Mouse (Mus musculus): ENCODE data around the gene Tmem182.

Tmem182 gene

DNA sequence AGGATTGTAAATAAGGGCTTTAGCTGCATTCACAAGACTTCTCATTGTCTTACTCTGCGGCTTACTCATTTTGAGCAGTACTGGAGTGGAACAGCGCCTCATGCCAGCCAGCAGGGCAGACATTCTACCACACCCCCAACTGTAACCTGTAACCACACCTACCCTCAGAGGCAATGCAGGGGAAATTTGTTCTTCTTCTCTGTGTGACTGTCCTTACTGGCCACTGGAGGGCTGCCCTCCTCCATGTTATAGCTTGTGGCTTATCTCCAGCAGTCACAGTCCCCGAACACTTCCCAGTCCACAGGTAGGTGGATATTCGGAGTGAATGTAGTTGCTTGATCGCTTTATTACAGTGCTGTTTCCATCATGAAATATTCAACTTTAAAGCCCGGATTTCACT is 59.6 kb downstream of the Tmem182 start:
- no peak for DNase-seq (ENCODE audit: extremely low spot score, low spot score)

DNA sequence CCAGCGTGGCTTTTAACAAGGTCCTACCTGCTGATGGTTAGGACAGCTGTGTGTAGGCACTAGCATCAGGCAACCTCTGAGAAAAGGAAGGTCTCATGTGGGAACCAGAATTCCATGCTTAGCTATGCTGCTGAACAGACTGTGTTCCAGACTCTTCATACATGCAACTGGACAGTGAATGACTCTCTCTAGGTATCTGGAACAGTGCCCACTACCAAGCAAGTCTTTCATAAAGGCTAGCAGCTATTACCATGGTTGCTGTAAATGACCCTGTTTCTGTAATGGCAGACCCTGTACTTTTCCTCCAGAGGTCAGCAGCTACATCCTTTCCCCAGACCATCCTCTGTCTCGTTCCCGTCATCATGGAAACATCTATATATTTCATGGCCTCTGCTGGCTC is 61.7 kb downstream of the Tmem182 start:
- no peak for DNase-seq (ENCODE audit: extremely low spot score, low spot score)

DNA sequence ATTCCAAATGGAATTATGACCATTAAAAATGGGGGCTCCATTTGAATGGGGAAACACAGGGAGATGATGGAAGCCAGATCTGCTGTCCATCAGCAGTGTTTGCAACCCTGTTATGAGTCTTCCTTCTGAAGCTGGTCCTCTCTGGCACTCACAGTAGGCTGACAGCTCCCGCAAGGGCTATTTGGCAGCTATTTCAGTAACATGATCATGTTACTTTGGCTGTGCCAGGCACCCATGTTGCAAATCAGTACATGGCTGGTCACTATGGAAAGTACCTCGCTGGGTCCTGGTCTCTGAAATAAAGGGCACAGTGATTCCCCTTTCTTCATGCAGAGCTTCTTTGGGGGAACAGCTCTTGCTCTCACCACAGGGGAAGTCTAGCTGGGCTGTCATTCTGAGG is 62.2 kb downstream of the Tmem182 start:
- DNase-seq (ENCODE audit: extremely low spot score, low spot score), result no peak

DNA sequence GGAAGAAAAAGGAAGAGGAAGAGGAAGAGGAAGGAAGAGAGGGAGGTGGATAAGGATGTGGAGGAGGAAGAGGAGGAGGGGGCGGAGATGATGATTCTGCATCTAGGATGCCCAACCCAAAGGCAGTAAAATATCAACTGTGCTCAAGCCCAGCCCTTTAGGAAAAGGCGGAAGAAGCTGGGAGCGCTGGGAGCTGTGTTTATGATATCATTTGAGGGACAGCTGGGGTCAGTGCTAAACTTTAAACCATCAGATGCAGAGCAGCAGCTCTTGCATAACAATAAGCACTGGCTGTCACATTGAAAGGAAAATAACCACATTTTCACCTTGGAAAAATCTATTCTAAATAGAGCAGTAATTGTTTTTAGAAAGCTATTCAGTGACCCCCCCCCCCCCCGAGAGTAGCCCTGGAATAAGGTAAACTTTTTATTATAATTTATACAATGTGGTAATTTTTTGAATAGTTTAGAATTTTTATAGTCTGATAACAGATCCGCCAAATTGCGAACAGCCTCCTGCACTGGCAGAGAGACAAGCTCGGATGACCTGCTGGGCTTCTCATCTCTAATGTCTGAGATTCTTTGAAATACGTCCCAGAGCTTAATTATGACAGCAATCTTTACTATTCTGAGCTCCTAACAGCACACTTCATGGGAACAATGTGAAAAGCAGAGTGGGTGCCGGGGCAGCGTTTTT is 68.5 kb downstream of the Tmem182 start:
- DNase-seq (ENCODE audit: extremely low spot score, low spot score), result no peak

DNA sequence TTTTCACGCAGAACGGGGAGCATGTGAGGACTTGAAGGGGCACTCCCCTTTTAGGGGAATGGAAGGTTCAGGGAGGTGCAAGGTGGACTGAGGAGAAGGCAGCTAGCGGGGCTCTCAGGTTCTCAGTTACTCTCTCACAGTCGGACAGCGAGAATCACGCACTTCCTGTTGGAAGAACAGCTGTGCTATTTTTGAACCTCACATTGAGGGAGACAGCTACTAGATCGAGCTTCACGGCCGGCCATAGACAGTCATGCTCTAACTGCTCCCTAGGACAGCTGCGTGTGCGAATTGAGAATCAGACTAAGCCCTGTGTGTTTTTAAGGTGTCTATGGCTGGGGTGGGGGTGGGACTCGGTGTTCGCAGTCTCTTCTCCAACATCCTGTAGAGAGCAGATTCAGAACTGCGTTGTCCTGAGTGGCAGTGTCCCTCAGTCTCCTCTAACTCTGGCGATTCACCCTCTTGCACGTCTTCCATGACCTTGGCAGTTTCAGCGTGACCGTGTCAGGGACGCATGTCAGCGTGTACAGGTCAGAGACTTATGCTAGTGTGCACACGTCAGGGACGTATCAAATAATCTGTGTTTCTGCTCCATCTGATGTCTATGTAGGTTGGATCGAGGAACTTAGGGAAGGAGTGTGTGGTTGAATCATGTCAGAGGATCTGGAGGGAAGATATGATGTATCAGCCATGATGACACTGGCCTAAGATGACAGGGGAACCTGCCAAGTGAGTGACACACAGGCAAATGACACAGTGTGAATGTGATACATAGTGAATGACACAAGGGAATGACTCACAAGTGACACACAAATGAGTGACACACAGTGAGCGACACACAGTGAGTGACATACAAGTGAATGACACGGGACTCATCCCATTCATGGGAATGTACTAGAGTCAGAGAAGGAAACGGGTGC is 69.3 kb downstream of the Tmem182 start:
- DNase-seq (ENCODE audit: extremely low spot score, low spot score), result no peak

DNA sequence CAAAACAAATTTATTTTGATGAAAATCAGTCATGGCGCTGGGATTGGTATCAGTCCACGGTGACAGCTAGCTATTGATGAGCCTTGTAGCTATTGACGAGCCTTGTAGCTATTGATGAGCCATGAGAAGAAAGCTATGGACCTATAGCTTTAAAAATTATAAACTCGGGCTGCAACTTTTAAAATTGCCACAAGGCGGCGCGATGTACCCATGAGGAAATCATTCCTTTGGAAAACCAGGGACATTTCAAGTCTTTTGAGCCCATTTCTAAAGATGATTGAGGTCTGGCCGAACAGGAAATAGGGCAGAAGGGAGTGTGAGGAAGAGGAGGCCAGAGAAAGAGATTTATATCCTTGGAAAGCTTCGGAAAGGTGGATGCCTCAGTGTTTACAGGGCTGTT is 73.7 kb downstream of the Tmem182 start:
- DNase-seq (ENCODE audit: extremely low spot score, low spot score), result peak; percentile 68

DNA sequence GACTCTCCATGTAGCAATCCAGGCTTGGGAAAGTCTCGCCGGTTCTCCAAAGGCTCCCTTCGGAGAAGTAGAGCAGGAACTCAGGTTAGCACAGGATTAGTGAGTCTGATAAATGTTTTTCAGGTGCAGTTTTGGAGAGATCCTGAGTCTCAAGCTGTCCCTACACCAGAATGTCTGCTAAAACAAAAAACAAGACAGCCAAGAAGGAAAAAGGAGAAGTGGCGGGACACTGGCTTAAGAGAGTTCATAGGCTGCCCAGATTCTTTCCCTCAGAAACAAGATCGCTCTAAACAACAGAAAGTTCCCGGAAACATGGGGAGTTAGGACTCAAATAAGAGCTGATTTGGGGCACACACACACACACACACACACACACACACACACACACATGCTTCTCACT is 74.1 kb downstream of the Tmem182 start:
- DNase-seq (ENCODE audit: extremely low spot score, low spot score), result no peak

DNA sequence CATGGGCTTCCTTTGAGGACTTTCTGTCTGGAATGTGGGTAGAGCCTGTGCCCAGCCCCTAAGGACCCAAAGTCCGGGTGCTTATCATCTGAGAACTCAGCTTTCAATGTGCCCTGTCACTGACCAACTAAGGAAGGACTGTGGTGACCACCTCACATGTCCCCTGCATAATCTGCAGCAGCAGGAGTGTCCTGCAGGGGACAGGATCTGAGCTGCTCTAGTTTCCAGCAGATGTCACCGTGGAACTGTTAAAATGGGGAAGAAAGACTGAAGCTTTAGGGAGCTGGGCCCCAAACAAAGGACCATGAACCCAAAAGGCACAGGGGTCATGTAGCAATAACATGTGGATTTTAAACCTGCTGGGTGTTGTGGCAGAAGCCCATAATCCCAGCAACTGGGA is 75.1 kb downstream of the Tmem182 start:
- DNase-seq (ENCODE audit: extremely low spot score, low spot score), result no peak

DNA sequence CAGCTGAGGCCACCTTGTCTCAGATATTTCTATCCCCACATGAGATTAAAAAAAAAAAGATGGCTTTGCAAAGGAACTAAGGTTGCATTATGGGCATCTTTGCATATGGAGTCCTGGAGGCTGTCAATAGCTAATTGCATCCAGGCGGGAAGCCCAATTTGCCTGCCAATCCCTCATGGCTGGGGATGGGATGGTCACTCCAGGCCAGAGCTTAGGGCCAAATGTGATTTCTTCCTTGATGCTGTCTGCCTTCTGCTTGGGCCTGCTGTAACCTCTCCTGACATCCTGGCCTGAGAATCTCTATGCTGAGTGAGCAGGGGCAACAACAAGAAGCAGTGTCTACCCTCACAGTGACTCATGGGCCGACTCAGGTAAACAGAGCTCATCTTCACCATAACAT is 78.5 kb downstream of the Tmem182 start:
- DNase-seq (ENCODE audit: extremely low spot score, low spot score), result no peak

DNA sequence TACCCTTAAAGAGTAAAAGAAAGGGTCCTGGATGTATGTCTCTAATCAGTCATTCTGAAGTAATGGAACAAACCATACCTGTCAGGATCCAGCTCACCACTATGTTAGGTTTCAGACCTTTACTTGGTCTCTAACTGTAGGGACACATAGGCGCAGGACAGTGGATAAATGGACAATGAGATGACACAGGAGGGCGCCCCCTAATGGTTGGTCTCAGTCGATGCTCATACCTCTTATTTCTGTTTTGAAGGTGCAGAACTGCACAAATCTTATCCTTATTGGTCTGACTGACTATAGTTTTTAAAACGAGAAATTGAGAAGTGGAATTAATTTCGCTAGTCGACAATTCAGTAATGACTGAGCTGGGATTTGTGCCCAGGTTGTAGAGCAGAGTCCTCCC is 79.5 kb downstream of the Tmem182 start:
- no peak for DNase-seq (ENCODE audit: extremely low spot score, low spot score)

DNA sequence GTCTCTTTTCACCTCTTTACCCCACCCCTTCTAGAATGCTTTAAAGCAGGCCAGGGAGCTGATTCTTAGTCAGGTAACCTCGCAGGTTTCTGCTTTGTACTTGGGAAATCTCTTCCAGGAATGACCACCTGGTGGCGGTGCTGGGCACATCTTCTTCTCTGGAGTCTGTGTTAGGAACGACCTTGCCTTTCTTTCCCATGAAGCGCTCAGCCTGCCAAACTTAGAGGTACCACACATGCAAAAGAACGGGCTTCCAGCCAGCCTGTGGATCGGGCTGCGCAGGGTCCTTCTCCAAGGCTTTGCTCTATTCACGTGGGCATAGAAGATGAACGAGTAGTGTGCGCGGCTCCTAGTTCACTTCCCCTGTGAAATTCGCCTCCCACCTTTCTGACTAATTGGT is 82.3 kb downstream of the Tmem182 start:
- peak; percentile 54 for DNase-seq (ENCODE audit: extremely low spot score, low spot score)

DNA sequence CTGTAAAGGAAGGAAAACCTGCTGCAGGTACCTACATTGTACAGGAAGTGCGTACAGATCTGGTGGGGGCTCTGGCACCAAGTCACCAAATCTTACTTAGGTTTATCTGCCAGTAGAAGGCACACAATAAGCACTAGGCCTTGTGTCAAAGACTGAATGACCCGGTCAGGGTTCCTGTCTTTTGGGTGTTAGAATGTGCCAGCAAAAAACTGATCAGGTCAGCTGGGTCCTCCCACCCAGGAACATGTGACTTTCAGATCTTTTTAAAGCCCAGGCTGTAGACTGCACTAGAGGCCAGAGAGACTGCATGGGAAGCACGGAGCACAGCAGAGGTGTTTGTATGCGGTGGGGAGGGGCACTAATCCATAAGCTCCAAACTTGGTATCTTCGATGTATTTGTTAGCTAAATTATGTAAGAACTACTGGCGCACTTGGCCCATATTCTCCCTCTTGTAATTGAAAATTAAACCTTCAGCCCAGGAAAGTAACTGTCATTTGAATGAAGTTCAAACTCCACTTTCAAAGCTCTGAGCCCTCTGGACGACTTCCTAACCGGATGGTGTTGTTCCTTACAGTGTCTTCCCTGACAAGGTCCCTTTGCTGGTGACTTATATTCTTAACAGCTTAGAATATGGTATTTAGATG is 83.1 kb downstream of the Tmem182 start:
- DNase-seq (ENCODE audit: extremely low spot score, low spot score), result no peak

DNA sequence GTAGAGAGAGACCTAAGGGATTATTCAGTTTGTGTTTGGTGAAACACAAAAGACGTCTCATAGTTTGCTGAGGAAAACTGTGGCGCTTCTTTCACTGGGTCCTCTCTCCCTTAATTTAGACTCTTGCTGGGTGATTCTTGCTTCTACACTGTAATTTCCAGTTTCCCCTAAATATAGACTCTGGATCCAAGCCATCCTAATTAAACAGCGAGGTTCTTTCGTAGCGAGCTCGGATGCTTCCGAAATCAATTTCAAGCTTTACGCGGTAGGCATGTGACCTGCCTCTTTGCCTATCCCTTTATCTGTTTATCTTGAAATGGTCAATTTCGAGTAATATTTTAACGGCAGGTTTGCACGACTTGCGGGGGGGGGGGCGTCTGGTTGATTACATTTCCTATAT is 84.2 kb downstream of the Tmem182 start:
- no peak for DNase-seq (ENCODE audit: extremely low spot score, low spot score)

DNA sequence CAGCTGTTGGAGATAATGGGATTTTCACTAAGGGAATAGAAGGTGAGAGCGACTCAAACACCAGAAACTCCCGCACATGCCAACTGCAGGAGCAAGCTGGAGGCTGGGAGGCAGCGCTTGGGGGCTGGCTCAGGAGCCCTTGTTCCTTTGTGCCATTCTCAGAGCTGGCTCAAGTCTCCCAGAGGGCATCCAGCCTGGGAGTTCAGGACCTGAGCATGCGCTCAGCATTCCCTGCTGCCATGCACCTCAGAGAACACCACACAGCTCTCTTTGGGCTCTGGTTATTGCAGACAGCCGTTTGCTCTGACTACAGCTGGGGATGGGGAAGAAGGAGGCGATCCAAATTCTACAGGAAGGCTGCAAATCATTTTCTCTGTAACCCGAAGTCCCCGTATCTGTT is 84.8 kb downstream of the Tmem182 start:
- no peak for DNase-seq (ENCODE audit: extremely low spot score, low spot score)

DNA sequence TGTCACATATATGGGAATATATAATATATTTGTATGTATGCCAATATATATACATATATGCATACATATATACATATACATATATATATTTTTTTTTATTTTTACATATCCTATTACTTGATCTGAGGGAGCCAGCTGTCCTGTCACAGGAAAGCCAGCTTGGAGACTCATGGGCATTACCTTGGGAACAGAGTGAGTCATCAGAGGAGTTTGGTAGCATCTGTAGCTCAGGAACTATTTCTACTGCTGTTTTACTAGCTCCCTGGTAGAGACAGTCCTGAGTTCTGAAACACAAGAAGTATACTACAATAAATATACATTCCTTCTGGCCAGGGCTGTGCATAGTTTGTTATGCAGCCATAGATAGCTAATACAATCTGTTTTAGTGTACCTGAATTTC is 98.3 kb downstream of the Tmem182 start:
- no peak for DNase-seq (ENCODE audit: extremely low spot score, low spot score)

Measured in neural tube, embryonic 10.5 days (tissue).